Mouse (Mus musculus) midbrain, embryonic 11.5 days (tissue): Measurements from ENCODE around the gene Akap13. TPM values are rescaled to one million over a fixed set of nuclear protein-coding genes. Genes with fewer than 3 reads are reported as not detected.

Experiments
- ATAC-seq: fragments of 200-750 bp; cut with Nextera tagmentation; 2 replicates; pipeline ENCODE4 v1.8.0; 2017; ENCODE audit warnings: moderate TSS enrichment, moderate library complexity; ENCODE audit not compliant: low FRiP score
- DNase-seq: peaks from one replicate; pipeline ENCODE4 v3.0.0; 2015; ENCODE audit warnings: low spot score; ENCODE audit errors: missing footprints
- H3K27ac ChIP-seq: fragments of 300-500 bp; sonication (generic); 2 replicates; pipeline ENCODE4 v1.5.1; 2014; ENCODE audit warnings: low read depth, low read length
- H3K27me3 ChIP-seq: fragments of 300-500 bp; sonication (generic); 2 replicates; pipeline ENCODE4 v1.6.1; 2014; ENCODE audit warnings: mild to moderate bottlenecking, low read length, moderate library complexity, mixed read lengths; ENCODE audit not compliant: control insufficient read depth, insufficient read depth
- H3K36me3 ChIP-seq: fragments of 300-500 bp; sonication (generic); 2 replicates; pipeline ENCODE4 v1.6.1; 2014; ENCODE audit warnings: mild to moderate bottlenecking, low read length, moderate library complexity, mixed read lengths; ENCODE audit not compliant: control insufficient read depth, insufficient read depth
- H3K4me1 ChIP-seq: fragments of 300-500 bp; sonication (generic); 2 replicates; pipeline ENCODE4 v1.6.1; 2014; ENCODE audit warnings: low read length; ENCODE audit not compliant: control insufficient read depth, insufficient read depth
- H3K4me2 ChIP-seq: fragments of 300-500 bp; sonication (generic); 2 replicates; pipeline ENCODE4 v1.6.1; 2014; ENCODE audit warnings: mild to moderate bottlenecking, moderate library complexity
- H3K4me3 ChIP-seq: fragments of 300-500 bp; sonication (generic); 2 replicates; pipeline ENCODE4 v1.5.1; 2014; ENCODE audit warnings: low read depth, low read length
- H3K9ac ChIP-seq: fragments of 300-500 bp; sonication (generic); 2 replicates; pipeline ENCODE4 v1.6.1; 2014; ENCODE audit warnings: low read length
- H3K9me3 ChIP-seq: fragments of 300-500 bp; sonication (generic); 2 replicates; pipeline ENCODE4 v1.6.1; 2016; ENCODE audit warnings: low read length; ENCODE audit not compliant: control insufficient read depth
- WGBS: fragments of 180-500 bp; shearing (Covaris S2); extraction: QIAGEN DNeasy Blood & Tissue Kit; methylation state at CpG from one replicate; pipeline ENCODE4 v1.1.7; 2014; 5-methylcytosine and 5-hydroxymethylcytosine counted together
- polyA plus RNA-seq: library from polyadenylated mRNA; unstranded; fragments of >200 nt; fragmentation: Nextera tagmentation; extraction: Ambion mirVana; gene quantifications from 2 replicates; pipeline ENCODE4 v1.2.1, GENCODE M21; 2014

Gene Akap13
- polyA plus RNA-seq, 1 experiment from 2014 or later: 24.3 TPM

- Histone ChIP-seq H3K4me2 (no peak overlapping the region), H3K4me1 (no peaks in the 10 kb centered on the region), H3K27ac (no peak overlapping the region), H3K27me3 (no peaks in the 10 kb centered on the region), H3K9ac (no peak overlapping the region), H3K4me3 (no peak overlapping the region), H3K9me3 (no peaks in the 10 kb centered on the region), H3K36me3 (0 out of 2 replicates have a peak, but pooled peaks cover 2% of the 10 kb centered on the region)
- ATAC-seq: no peak
- 82% methylated on average over 14 of the region's 14 CpGs for WGBS
- DNase-seq: no peak
These were observed 130.8 kb downstream of the Akap13 start for GRCm38 (mm10) chr7:75586113-75586512.

GRCm38 (mm10) chr7:75587727-75588126, 132.4 kb downstream of the Akap13 start:
- ATAC-seq (no peak), DNase-seq (no peak)
- 93% methylated on average over 5 of the region's 5 CpGs for WGBS
- H3K4me3 ChIP-seq: no peak overlapping the region
- no peak overlapping the region for H3K27ac ChIP-seq
- no peaks in the 10 kb centered on the region for H3K4me1 ChIP-seq
- H3K27me3 ChIP-seq: no peaks in the 10 kb centered on the region
- H3K4me2 ChIP-seq: no peak overlapping the region
- no peaks in the 10 kb centered on the region for H3K36me3 ChIP-seq
- no peak overlapping the region for H3K9ac ChIP-seq
- H3K9me3 ChIP-seq: no peaks in the 10 kb centered on the region

- Histone ChIP-seq H3K9ac (no peak overlapping the region), H3K27ac (no peak overlapping the region), H3K36me3 (no peaks in the 10 kb centered on the region), H3K4me2 (no peak overlapping the region), H3K27me3 (no peaks in the 10 kb centered on the region), H3K4me3 (no peak overlapping the region), H3K4me1 (no peaks in the 10 kb centered on the region), H3K9me3 (no peaks in the 10 kb centered on the region)
- ATAC-seq: no peak
- WGBS: 92% methylated on average over 8 of the region's 8 CpGs
- DNase-seq: no peak
These were observed 134.1 kb downstream of the Akap13 start for GRCm38 (mm10) chr7:75589304-75589973.

GRCm38 (mm10) chr7:75591961-75592360, 136.6 kb downstream of the Akap13 start:
- ATAC-seq (no peak), DNase-seq (no peak)
- WGBS: 88% methylated on average over 1 of the region's 1 CpGs

GRCm38 (mm10) chr7:75594801-75595200, 139.5 kb downstream of the Akap13 start:
- Histone ChIP-seq H3K4me3 (no peak overlapping the region), H3K4me2 (no peak overlapping the region), H3K4me1 (no peaks in the 10 kb centered on the region), H3K9ac (no peak overlapping the region), H3K36me3 (no peaks in the 10 kb centered on the region), H3K27me3 (no peaks in the 10 kb centered on the region), H3K9me3 (no peaks in the 10 kb centered on the region), H3K27ac (no peak overlapping the region)
- ATAC-seq (no peak), DNase-seq (no peak)
- 85% methylated on average over 5 of the region's 5 CpGs for WGBS

More at GRCm38 (mm10) chr7:75591961-75592360, 136.6 kb downstream of the Akap13 start:
- Histone ChIP-seq H3K27me3 (no peaks in the 10 kb centered on the region), H3K4me2 (no peak overlapping the region), H3K27ac (no peak overlapping the region), H3K4me3 (no peak overlapping the region), H3K4me1 (no peaks in the 10 kb centered on the region), H3K9ac (no peak overlapping the region), H3K36me3 (no peaks in the 10 kb centered on the region), H3K9me3 (no peaks in the 10 kb centered on the region)

GRCm38 (mm10) chr7:75595268-75595667, 139.9 kb downstream of the Akap13 start:
- H3K27me3 ChIP-seq: no peaks in the 10 kb centered on the region
- no peaks in the 10 kb centered on the region for H3K9me3 ChIP-seq
- H3K9ac ChIP-seq: no peak overlapping the region
- no peaks in the 10 kb centered on the region for H3K4me1 ChIP-seq
- DNase-seq (no peak), ATAC-seq (no peak)
- H3K27ac ChIP-seq: no peak overlapping the region
- no peak overlapping the region for H3K4me3 ChIP-seq
- no peaks in the 10 kb centered on the region for H3K36me3 ChIP-seq
- no peak overlapping the region for H3K4me2 ChIP-seq

- Histone ChIP-seq H3K9ac (no peak overlapping the region), H3K27ac (no peak overlapping the region), H3K4me1 (no peaks in the 10 kb centered on the region), H3K36me3 (no peaks in the 10 kb centered on the region), H3K4me3 (no peak overlapping the region), H3K9me3 (no peaks in the 10 kb centered on the region), H3K4me2 (no peak overlapping the region), H3K27me3 (no peaks in the 10 kb centered on the region)
- WGBS: 83% methylated on average over 6 of the region's 6 CpGs
- ATAC-seq (no peak), DNase-seq (no peak)
These were observed 140.9 kb downstream of the Akap13 start for GRCm38 (mm10) chr7:75596058-75596748.

- no peak overlapping the region for H3K27ac ChIP-seq
- DNase-seq: no peak
- no peaks in the 10 kb centered on the region for H3K27me3 ChIP-seq
- H3K36me3 ChIP-seq: no peaks in the 10 kb centered on the region
- no peak for ATAC-seq
- 94% methylated on average over 2 of the region's 2 CpGs for WGBS
- no peak overlapping the region for H3K9ac ChIP-seq
- H3K4me2 ChIP-seq: no peak overlapping the region
- H3K4me1 ChIP-seq: no peaks in the 10 kb centered on the region
- H3K4me3 ChIP-seq: no peak overlapping the region
- no peaks in the 10 kb centered on the region for H3K9me3 ChIP-seq
These were observed 142.5 kb downstream of the Akap13 start for GRCm38 (mm10) chr7:75597840-75598239.

GRCm38 (mm10) chr7:75600360-75601075, 145.2 kb downstream of the Akap13 start:
- Histone ChIP-seq H3K4me3 (no peak overlapping the region), H3K4me2 (no peak overlapping the region), H3K36me3 (no peaks in the 10 kb centered on the region), H3K9ac (no peak overlapping the region), H3K27ac (no peak overlapping the region), H3K27me3 (no peaks in the 10 kb centered on the region), H3K4me1 (no peaks in the 10 kb centered on the region), H3K9me3 (no peaks in the 10 kb centered on the region)
- no peak for DNase-seq
- 93% methylated on average over 6 of the region's 6 CpGs for WGBS
- ATAC-seq: no peak
